Mouse (Mus musculus): Measurements from ENCODE around the gene Rpl14. TPM values are rescaled to one million over a fixed set of nuclear protein-coding genes. Genes with fewer than 3 reads are reported as not detected.

The Rpl14 gene
- polyA plus RNA-seq, 1 experiment from 2014 or later = 1,306 TPM

GRCm38 (mm10) chr9:120611055-120611454 lies 39.8 kb downstream of the Rpl14 start:
- Histone ChIP-seq H3K27me3 (replicated peaks; ENCODE audit: control insufficient read depth, insufficient read depth, low read length) (no peaks in the 10 kb centered on the region), H3K9ac (ENCODE audit: low read depth, low read length) (no peak overlapping the region), H3K9me3 (ENCODE audit: control insufficient read depth, low read length) (no peaks in the 10 kb centered on the region; the same call in 1 of the 2 replicates), H3K4me2 (no peak overlapping the region), H3K4me3 (ENCODE audit: low read depth, low read length) (no peak overlapping the region), H3K27ac (ENCODE audit: low read depth, low read length) (no peak overlapping the region), H3K36me3 (ENCODE audit: control insufficient read depth, insufficient read depth, low read length) (no peaks in the 10 kb centered on the region), H3K4me1 (replicated peaks; ENCODE audit: control insufficient read depth, insufficient read depth, low read length) (no peaks in the 10 kb centered on the region)
- ATAC-seq (replicated peaks; ENCODE audit: low FRiP score) (no peak), DNase-seq (ENCODE audit: low spot score) (no peak)

GRCm38 (mm10) chr9:120614059-120614458 lies 42.8 kb downstream of the Rpl14 start:
- no peaks in the 10 kb centered on the region for H3K36me3 ChIP-seq (ENCODE audit: control insufficient read depth, insufficient read depth, low read length)
- H3K9ac ChIP-seq (ENCODE audit: low read depth, low read length) = no peak overlapping the region
- H3K27me3 ChIP-seq (replicated peaks; ENCODE audit: control insufficient read depth, insufficient read depth, low read length) = peaks cover 1% of the 10 kb centered on the region; the same call in 1 of the 2 replicates
- 88% methylated on average over 6 of the region's 6 CpGs for WGBS
- ATAC-seq (replicated peaks; ENCODE audit: low FRiP score) (no peak), DNase-seq (ENCODE audit: low spot score) (no peak)
- no peak overlapping the region for H3K4me2 ChIP-seq
- H3K27ac ChIP-seq (ENCODE audit: low read depth, low read length) = no peak overlapping the region
- no peaks in the 10 kb centered on the region for H3K4me1 ChIP-seq (replicated peaks; ENCODE audit: control insufficient read depth, insufficient read depth, low read length)
- no peak overlapping the region for H3K4me3 ChIP-seq (ENCODE audit: low read depth, low read length)
- H3K9me3 ChIP-seq (ENCODE audit: control insufficient read depth, low read length) = no peaks in the 10 kb centered on the region

DNA sequence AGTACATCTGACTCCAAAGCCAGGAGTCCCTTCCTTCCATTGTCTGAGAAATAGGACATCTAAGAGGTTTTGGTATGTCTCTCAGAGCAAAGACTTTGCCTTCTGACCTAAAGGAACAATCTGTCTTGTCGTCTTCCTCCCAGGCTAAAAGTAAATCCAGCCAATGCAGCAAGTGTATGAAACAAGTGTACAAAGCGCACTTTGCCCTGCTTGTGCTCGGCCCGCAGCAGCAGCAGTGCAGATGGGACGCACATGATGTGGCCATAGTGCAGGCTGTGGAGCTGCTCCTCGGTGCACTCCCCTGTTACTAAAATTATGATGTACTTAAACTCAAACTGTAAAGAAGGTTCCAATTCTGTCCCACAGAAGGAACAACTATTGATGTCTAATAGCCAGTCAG lies 46.9 kb downstream of the Rpl14 start:
- Histone ChIP-seq H3K4me3 (ENCODE audit: low read depth, low read length) (no peak overlapping the region), H3K27me3 (replicated peaks; ENCODE audit: control insufficient read depth, insufficient read depth, low read length) (peaks cover 13% of the 10 kb centered on the region), H3K4me2 (no peak overlapping the region), H3K36me3 (ENCODE audit: control insufficient read depth, insufficient read depth, low read length) (no peaks in the 10 kb centered on the region), H3K27ac (ENCODE audit: low read depth, low read length) (no peak overlapping the region), H3K9ac (ENCODE audit: low read depth, low read length) (no peak overlapping the region), H3K4me1 (replicated peaks; ENCODE audit: control insufficient read depth, insufficient read depth, low read length) (0 out of 2 replicates have a peak, but pooled peaks cover 6% of the 10 kb centered on the region), H3K9me3 (ENCODE audit: control insufficient read depth, low read length) (peaks cover 4% of the 10 kb centered on the region; the same call in 1 of the 2 replicates)
- ATAC-seq (replicated peaks; ENCODE audit: low FRiP score) (no peak), DNase-seq (ENCODE audit: low spot score) (no peak)
- WGBS = 85% methylated on average over 6 of the region's 6 CpGs

DNA sequence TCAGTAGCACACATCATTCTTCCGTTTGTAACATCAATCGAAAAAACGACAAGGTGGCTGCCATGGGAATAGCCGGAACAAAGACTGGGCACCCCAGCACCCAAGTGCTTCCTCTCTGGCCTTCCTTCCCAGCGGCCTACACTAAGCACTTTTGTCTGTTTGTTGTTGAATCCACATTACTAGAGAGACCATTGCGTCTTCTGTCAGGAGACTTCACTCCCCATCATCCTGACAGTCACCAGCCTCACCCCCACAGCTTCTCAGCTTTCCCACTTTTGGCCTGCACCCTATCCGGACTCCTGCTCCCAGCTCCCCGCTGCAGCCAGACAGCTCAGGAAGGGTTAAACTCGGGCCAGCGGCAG lies 48.1 kb downstream of the Rpl14 start:
- Histone ChIP-seq H3K9me3 (ENCODE audit: control insufficient read depth, low read length) (peaks cover 4% of the 10 kb centered on the region; the same call in 1 of the 2 replicates), H3K9ac (ENCODE audit: low read depth, low read length) (no peak overlapping the region), H3K4me3 (ENCODE audit: low read depth, low read length) (peak overlapping the region; percentile 26), H3K27me3 (replicated peaks; ENCODE audit: control insufficient read depth, insufficient read depth, low read length) (peaks cover 13% of the 10 kb centered on the region), H3K4me1 (replicated peaks; ENCODE audit: control insufficient read depth, insufficient read depth, low read length) (0 out of 2 replicates have a peak, but pooled peaks cover 6% of the 10 kb centered on the region), H3K4me2 (peak overlapping the region; percentile 58), H3K27ac (ENCODE audit: low read depth, low read length) (no peak overlapping the region), H3K36me3 (ENCODE audit: control insufficient read depth, insufficient read depth, low read length) (no peaks in the 10 kb centered on the region)
- no peak for ATAC-seq (replicated peaks; ENCODE audit: low FRiP score)
- DNase-seq (ENCODE audit: low spot score) = no peak
- WGBS = 15% methylated on average over 10 of the region's 10 CpGs

GRCm38 (mm10) chr9:120619709-120620408 lies 48.6 kb downstream of the Rpl14 start:
- WGBS = 12% methylated on average over 26 of the region's 26 CpGs
- Histone ChIP-seq H3K4me3 (ENCODE audit: low read depth, low read length) (peak overlapping the region; percentile 26), H3K4me1 (replicated peaks; ENCODE audit: control insufficient read depth, insufficient read depth, low read length) (0 out of 2 replicates have a peak, but pooled peaks cover 6% of the 10 kb centered on the region)

GRCm38 (mm10) chr9:120620409-120620745 lies 49.1 kb downstream of the Rpl14 start:
- no peak for ATAC-seq (replicated peaks; ENCODE audit: low FRiP score)
- 27% methylated on average over 4 of the region's 4 CpGs for WGBS

More at GRCm38 (mm10) chr9:120619709-120620408, 48.6 kb downstream of the Rpl14 start:
- H3K36me3 ChIP-seq (ENCODE audit: control insufficient read depth, insufficient read depth, low read length) = no peaks in the 10 kb centered on the region
- DNase-seq (ENCODE audit: low spot score) (no peak), ATAC-seq (replicated peaks; ENCODE audit: low FRiP score) (no peak)
- H3K27ac ChIP-seq (ENCODE audit: low read depth, low read length) = no peak overlapping the region
- peak overlapping the region; percentile 58 for H3K4me2 ChIP-seq
- peaks cover 13% of the 10 kb centered on the region for H3K27me3 ChIP-seq (replicated peaks; ENCODE audit: control insufficient read depth, insufficient read depth, low read length)
- H3K9me3 ChIP-seq (ENCODE audit: control insufficient read depth, low read length) = peaks cover 4% of the 10 kb centered on the region; the same call in 1 of the 2 replicates
- H3K9ac ChIP-seq (ENCODE audit: low read depth, low read length) = no peak overlapping the region

More at GRCm38 (mm10) chr9:120620409-120620745, 49.1 kb downstream of the Rpl14 start:
- no peaks in the 10 kb centered on the region for H3K36me3 ChIP-seq (ENCODE audit: control insufficient read depth, insufficient read depth, low read length)
- no peak overlapping the region for H3K4me3 ChIP-seq (ENCODE audit: low read depth, low read length)
- no peak for DNase-seq (ENCODE audit: low spot score)
- no peak overlapping the region for H3K27ac ChIP-seq (ENCODE audit: low read depth, low read length)
- H3K4me1 ChIP-seq (replicated peaks; ENCODE audit: control insufficient read depth, insufficient read depth, low read length) = 0 out of 2 replicates have a peak, but pooled peaks cover 6% of the 10 kb centered on the region
- no peak overlapping the region for H3K9ac ChIP-seq (ENCODE audit: low read depth, low read length)
- peaks cover 13% of the 10 kb centered on the region for H3K27me3 ChIP-seq (replicated peaks; ENCODE audit: control insufficient read depth, insufficient read depth, low read length)
- H3K4me2 ChIP-seq = no peak overlapping the region
- H3K9me3 ChIP-seq (ENCODE audit: control insufficient read depth, low read length) = peaks cover 4% of the 10 kb centered on the region; the same call in 1 of the 2 replicates

Other genes with a start within 250 kb of the Rpl14 start
- 166 and 171 TPM in 2 replicates for gene Eif1b, start 79.2 kb upstream of the Rpl14 start, polyA plus RNA-seq (2014; fragmentation: Nextera tagmentation; extraction: Ambion mirVana)
- gene Entpd3, start 31.6 kb upstream of the Rpl14 start, polyA plus RNA-seq (2014; fragmentation: Nextera tagmentation; extraction: Ambion mirVana) = 0.12 and 0.22 TPM in 2 replicates

Measured in liver, embryonic 11.5 days (tissue).